Mouse (Mus musculus) lung, embryonic 14.5 days (tissue): ENCODE data around the gene Atl2. TPM values are rescaled to one million over a fixed set of nuclear protein-coding genes. Genes with fewer than 3 reads are reported as not detected.

Experiments used
- ATAC-seq: fragments of 200-750 bp; cut with Nextera tagmentation; 2 replicates; pipeline ENCODE4 v1.8.0; 2017; ENCODE audit warnings: mild to moderate bottlenecking, moderate TSS enrichment, moderate library complexity; ENCODE audit not compliant: insufficient read depth
- DNase-seq: peaks from one replicate; pipeline ENCODE4 v3.0.0-alpha.2; 2015
- H3K27ac ChIP-seq: fragments of 300-500 bp; sonication (generic); 2 replicates; pipeline ENCODE4 v1.5.1; 2014; ENCODE audit warnings: low read depth, mild to moderate bottlenecking, moderate library complexity
- H3K27me3 ChIP-seq: fragments of 300-500 bp; sonication (generic); 2 replicates; pipeline ENCODE4 v1.6.1; 2014; ENCODE audit warnings: low read length, control low read depth; ENCODE audit not compliant: insufficient read depth
- H3K36me3 ChIP-seq: fragments of 300-500 bp; sonication (generic); 2 replicates; pipeline ENCODE4 v1.6.1; 2014; ENCODE audit warnings: control low read depth; ENCODE audit not compliant: insufficient read depth
- H3K4me1 ChIP-seq: fragments of 300-500 bp; sonication (generic); 2 replicates; pipeline ENCODE4 v1.6.1; 2014; ENCODE audit warnings: antibody characterized with exemption, control low read depth; ENCODE audit not compliant: insufficient read depth
- H3K4me2 ChIP-seq: fragments of 300-500 bp; sonication (generic); 2 replicates; pipeline ENCODE4 v1.6.1; 2014; ENCODE audit warnings: mild to moderate bottlenecking
- H3K4me3 ChIP-seq: fragments of 300-500 bp; sonication (generic); 2 replicates; pipeline ENCODE4 v1.5.1; 2014; ENCODE audit warnings: low read depth, low read length
- H3K9ac ChIP-seq: fragments of 300-500 bp; sonication (generic); 2 replicates; pipeline ENCODE4 v1.6.1; 2014
- H3K9me3 ChIP-seq: fragments of 300-500 bp; sonication (generic); 2 replicates; pipeline ENCODE4 v1.6.1; 2016; ENCODE audit warnings: low read depth, low read length, control low read depth
- CTCF ChIP-seq: IDR thresholded peaks from 2 replicates; pipeline ENCODE4 v1.5.1; 2016; ENCODE audit warnings: antibody characterized with exemption, low read depth
- WGBS: fragments of 180-500 bp; shearing (Covaris S2); extraction: QIAGEN DNeasy Blood & Tissue Kit; methylation state at CpG from one replicate; pipeline ENCODE4 v1.1.7; 2014; 5-methylcytosine and 5-hydroxymethylcytosine counted together
- polyA plus RNA-seq: library from polyadenylated mRNA; unstranded; fragments of >200 nt; fragmentation: Nextera tagmentation; extraction: Ambion mirVana; gene quantifications from 2 replicates; pipeline ENCODE4 v1.2.1, GENCODE M21; 2014

Atl2 gene
- polyA plus RNA-seq, 1 experiment from 2014 or later: 38.4 TPM

DNA sequence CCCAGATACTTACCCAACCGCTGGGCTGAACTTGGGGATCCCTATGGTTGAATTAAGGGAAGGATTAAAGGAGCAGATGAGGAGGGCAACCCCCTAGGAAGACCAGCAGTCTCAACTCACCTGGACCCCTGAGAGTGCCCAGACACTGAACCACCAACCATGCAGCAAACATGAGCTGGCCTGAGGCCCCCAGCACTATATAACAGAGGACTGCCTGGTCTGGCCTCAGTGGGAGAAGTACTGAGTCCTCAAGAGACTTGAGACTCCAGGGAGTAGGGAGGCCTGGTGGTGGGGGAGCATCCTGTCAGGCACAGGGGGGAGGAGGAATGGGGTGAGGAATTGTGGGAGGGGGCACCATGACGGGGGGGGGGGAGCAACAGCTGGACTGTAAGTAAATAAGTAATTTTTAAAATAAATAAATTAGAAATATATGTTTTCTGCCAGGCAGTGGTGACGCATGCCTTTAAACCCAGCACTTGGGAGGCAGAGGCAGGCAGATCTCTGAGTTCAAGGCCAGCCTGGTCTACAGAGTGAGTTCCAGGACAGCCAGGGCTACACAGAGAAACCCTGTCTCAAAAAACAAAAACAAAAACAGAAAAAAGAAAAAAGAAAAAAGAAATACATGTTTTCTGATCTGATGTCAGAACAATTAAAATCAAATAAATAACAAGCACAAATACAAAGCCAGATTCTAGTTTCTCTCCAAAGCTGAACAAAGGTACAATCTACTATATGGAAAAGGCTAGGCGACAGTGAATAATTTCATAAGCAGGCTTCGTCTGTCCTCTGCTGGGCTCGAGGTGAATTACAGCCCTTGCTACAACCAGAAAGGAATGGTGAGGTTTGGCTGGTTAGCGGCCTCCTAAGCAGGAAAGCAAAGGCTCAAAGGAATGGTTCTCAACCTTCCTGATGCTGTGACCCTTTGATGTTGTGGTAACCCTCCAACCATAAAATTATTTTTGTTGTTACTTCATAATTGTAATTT lies 55.4 kb downstream of the Atl2 start:
- no peaks in the 10 kb centered on the region for H3K27me3 ChIP-seq
- DNase-seq (peak; percentile 92), ATAC-seq (peak; percentile 29)
- H3K4me2 ChIP-seq: no peak overlapping the region
- no peaks in the 10 kb centered on the region for H3K4me1 ChIP-seq
- TF ChIP-seq CTCF: peak; percentile 99
- no peaks in the 10 kb centered on the region for H3K9me3 ChIP-seq
- no peak overlapping the region for H3K9ac ChIP-seq
- H3K36me3 ChIP-seq: no peaks in the 10 kb centered on the region
- no peak overlapping the region for H3K4me3 ChIP-seq
- WGBS: 43% methylated on average over 7 of the region's 7 CpGs
- no peak overlapping the region for H3K27ac ChIP-seq

DNA sequence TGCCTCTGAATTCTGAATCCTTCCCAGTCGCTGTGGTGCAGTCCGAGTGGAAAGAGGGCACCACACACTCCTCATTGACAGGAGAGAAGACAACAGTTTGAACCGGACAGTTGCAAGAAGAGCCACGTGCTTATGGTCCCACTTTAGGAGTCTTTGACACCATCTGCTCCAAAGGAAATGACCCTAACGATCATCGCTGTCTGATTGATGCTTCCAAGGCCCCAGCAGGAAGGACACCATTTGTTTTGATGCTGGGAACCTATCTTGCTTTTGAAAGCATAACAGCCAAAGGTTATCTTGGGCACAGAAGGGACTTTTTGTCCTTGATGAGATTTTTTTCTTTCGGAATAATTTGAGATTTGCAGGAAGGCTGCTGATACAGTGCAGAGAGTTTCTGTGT lies 58.9 kb downstream of the Atl2 start:
- no peak overlapping the region for H3K9ac ChIP-seq
- H3K4me3 ChIP-seq: no peak overlapping the region
- H3K36me3 ChIP-seq: no peaks in the 10 kb centered on the region
- no peaks in the 10 kb centered on the region for H3K4me1 ChIP-seq
- no peaks in the 10 kb centered on the region for H3K9me3 ChIP-seq
- no peaks in the 10 kb centered on the region for H3K27me3 ChIP-seq
- TF ChIP-seq CTCF: no peak
- ATAC-seq: no peak
- DNase-seq: no peak
- WGBS: 43% methylated on average over 7 of the region's 7 CpGs
- H3K27ac ChIP-seq: no peak overlapping the region
- no peak overlapping the region for H3K4me2 ChIP-seq

DNA sequence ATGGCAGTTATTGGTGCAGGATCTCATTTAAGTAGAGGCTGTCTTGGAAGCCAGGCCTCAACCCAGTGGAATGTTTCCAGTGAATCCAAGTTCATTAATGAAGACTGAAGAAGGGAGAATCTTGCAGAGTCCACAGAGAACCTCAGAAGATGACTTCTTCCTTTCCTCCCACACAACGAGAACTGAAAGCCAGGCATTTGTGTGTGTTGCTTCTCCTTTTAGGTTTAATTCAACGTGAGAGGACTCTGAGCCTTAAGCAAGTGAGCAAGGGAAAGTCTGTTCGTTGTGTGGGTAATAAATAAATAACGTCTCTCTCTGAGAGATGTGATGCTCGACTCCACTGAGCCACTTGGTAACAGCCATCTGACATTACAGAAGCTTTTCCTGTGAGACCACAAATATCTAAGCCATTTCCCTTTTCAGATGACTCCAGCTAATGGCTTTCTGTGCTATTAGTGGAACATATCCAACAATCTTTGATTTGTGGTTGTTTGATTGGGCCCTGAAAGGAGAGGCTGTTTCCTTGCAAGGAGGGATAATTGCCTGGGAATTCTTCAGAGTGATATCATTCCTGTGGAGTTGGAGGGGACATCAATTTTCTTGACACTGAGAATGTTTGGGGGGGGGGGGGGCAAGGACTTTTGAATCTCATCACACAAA lies 60.1 kb downstream of the Atl2 start:
- no peaks in the 10 kb centered on the region for H3K4me1 ChIP-seq
- H3K27ac ChIP-seq: no peak overlapping the region
- H3K27me3 ChIP-seq: no peaks in the 10 kb centered on the region
- no peak for TF ChIP-seq CTCF
- no peaks in the 10 kb centered on the region for H3K9me3 ChIP-seq
- DNase-seq (peak; percentile 62), ATAC-seq (0 out of 2 replicates have a peak, but pooled peaks have one; percentile 15)
- 30% methylated on average over 5 of the region's 5 CpGs for WGBS
- no peak overlapping the region for H3K9ac ChIP-seq
- H3K4me2 ChIP-seq: no peak overlapping the region
- H3K4me3 ChIP-seq: no peak overlapping the region
- no peaks in the 10 kb centered on the region for H3K36me3 ChIP-seq

DNA sequence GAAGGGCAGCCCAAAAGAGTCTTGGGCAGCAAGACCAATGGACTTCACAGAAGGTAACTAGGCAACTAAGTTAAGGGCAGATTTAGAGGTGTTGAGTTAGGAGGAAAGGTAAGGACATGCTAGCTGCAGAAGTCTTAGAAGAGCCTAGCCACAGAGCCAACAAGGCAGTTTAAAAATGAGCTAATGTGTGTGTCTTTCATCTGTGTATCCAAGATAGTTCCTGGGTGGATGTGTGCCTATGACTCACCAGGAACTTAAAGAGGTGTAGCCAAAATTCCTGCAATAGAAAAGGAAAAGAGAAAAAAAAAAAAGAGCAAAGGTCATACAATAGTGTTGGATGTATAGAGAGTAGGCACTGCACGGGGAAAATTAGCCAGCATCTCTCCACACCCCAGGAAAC lies 63.6 kb downstream of the Atl2 start:
- DNase-seq: no peak
- Histone ChIP-seq H3K4me3 (no peak overlapping the region), H3K27me3 (no peaks in the 10 kb centered on the region), H3K9ac (no peak overlapping the region), H3K4me2 (no peak overlapping the region), H3K4me1 (no peaks in the 10 kb centered on the region), H3K27ac (no peak overlapping the region), H3K36me3 (no peaks in the 10 kb centered on the region), H3K9me3 (no peaks in the 10 kb centered on the region)
- TF ChIP-seq CTCF: no peak
- WGBS: 41% methylated on average over 1 of the region's 1 CpGs
- ATAC-seq: no peak

DNA sequence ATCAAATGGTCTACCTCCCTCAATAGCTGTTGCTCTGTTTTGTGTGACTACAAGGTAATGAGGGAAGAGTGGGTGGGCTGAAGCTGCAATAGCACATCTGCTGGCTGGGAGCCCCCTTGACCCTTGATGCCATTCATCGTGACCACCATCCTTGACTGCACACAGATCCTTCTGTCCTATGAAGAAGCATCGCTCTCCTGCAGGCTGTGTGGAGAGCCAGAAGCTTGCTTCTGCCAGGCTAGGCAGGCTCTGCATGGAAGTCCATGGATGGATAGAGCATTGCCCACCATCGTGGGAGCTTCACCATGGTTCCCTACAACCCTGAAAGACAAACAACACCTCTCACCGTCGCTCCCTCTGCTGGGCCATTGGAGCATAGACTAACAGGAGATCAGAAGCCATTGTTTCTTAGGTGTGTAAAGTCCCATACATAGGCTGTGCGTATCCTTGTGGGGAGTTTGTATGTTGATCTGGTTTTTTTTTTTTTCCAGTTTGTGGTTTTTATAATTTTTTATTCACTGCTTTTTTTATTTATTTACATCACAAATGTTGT lies 69.4 kb downstream of the Atl2 start:
- Histone ChIP-seq H3K9me3 (no peaks in the 10 kb centered on the region), H3K36me3 (no peaks in the 10 kb centered on the region), H3K4me3 (no peak overlapping the region), H3K9ac (no peak overlapping the region), H3K27ac (no peak overlapping the region), H3K27me3 (no peaks in the 10 kb centered on the region), H3K4me2 (no peak overlapping the region), H3K4me1 (no peaks in the 10 kb centered on the region)
- DNase-seq: no peak
- ATAC-seq: no peak
- no peak for TF ChIP-seq CTCF
- 60% methylated on average over 6 of the region's 6 CpGs for WGBS

DNA sequence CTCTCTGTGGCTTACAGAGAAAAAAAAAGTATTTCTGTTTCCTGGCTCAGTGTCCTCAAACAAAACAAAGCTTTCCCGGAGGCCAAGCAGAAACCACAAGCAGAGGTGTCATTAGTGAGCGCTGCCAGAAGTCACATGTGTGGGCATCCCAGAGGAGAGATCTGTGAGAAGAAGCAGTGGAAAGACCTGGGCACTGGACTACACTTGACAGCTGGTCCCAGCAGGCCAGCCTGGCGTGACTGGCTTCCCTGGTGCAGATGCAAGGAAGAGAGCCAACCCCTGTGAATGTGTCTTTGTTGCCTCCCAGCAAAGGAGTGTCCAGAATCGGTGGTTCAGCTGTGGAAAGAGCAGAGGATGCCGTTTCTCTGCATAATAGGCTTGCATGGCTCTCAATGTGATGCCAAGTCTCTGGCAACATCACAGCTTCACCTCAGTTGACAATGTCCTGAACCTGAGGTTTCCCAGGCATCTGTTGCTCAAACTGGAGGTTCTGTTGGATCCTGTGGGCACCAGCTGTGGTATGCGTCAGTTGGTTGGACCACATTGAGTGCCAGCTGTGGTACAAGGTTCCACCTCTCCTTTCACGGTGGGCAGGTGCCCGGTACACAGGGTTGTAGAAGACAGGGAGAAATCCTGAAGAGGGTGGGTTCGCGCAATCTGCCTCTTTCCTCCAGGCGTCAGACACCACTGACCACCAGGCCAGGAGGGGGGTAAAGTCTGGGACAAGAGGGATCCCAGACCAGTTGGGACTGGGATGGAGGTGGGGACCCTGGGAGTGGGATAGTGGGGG lies 70.5 kb downstream of the Atl2 start:
- H3K36me3 ChIP-seq: no peaks in the 10 kb centered on the region
- no peak for ATAC-seq
- H3K27me3 ChIP-seq: no peaks in the 10 kb centered on the region
- TF ChIP-seq CTCF: no peak
- no peak overlapping the region for H3K4me3 ChIP-seq
- H3K9me3 ChIP-seq: no peaks in the 10 kb centered on the region
- no peak overlapping the region for H3K27ac ChIP-seq
- no peak overlapping the region for H3K4me2 ChIP-seq
- no peak overlapping the region; the same call in 1 of the 2 replicates for H3K9ac ChIP-seq
- no peak for DNase-seq
- WGBS: 78% methylated on average over 11 of the region's 11 CpGs
- no peaks in the 10 kb centered on the region for H3K4me1 ChIP-seq
